Mouse (Mus musculus) limb, embryonic 12.5 days (tissue): ENCODE results near the gene Mylip. TPM values are rescaled to one million over a fixed set of nuclear protein-coding genes. Genes with fewer than 3 reads are reported as not detected.

ENCODE experiments used
- ATAC-seq: fragments of 200-750 bp; cut with Nextera tagmentation; 2 replicates; pipeline ENCODE4 v1.8.0; 2017; ENCODE audit warnings: low read depth, moderate TSS enrichment; ENCODE audit not compliant: insufficient number of reproducible peaks, insufficient read depth, low FRiP score, low TSS enrichment
- H3K27ac ChIP-seq: fragments of 300-500 bp; sonication (generic); 2 replicates; pipeline ENCODE4 v1.5.1; 2016; ENCODE audit warnings: mild to moderate bottlenecking, moderate library complexity
- H3K27me3 ChIP-seq: fragments of 300-500 bp; sonication (generic); 2 replicates; pipeline ENCODE4 v1.6.1; 2016; ENCODE audit warnings: mild to moderate bottlenecking, moderate library complexity
- H3K36me3 ChIP-seq: fragments of 300-500 bp; sonication (generic); 2 replicates; pipeline ENCODE4 v1.6.1; 2016; ENCODE audit warnings: mild to moderate bottlenecking, moderate library complexity
- H3K4me1 ChIP-seq: fragments of 300-500 bp; sonication (generic); replicated peaks from 2 replicates; pipeline ENCODE4 v1.6.1; 2016
- H3K4me2 ChIP-seq: fragments of 300-500 bp; sonication (generic); 2 replicates; pipeline ENCODE4 v1.6.1; 2016; ENCODE audit warnings: mild to moderate bottlenecking, moderate library complexity
- H3K4me3 ChIP-seq: fragments of 300-500 bp; sonication (generic); replicated peaks from 2 replicates; pipeline ENCODE4 v1.5.1; 2016; ENCODE audit warnings: mild to moderate bottlenecking
- H3K9ac ChIP-seq: fragments of 300-500 bp; sonication (generic); replicated peaks from 2 replicates; pipeline ENCODE4 v1.6.1; 2016; ENCODE audit warnings: mild to moderate bottlenecking, moderate library complexity
- H3K9me3 ChIP-seq: fragments of 300-500 bp; sonication (generic); 2 replicates; pipeline ENCODE4 v1.6.1; 2016; ENCODE audit warnings: mild to moderate bottlenecking, moderate library complexity
- WGBS: fragments of 180-500 bp; shearing (Covaris S2); methylation state at CpG from one replicate; pipeline ENCODE4 v1.1.7; 2016; 5-methylcytosine and 5-hydroxymethylcytosine counted together
- polyA plus RNA-seq: library from polyadenylated mRNA; unstranded; fragments of >200 nt; fragmentation: Nextera tagmentation; extraction: Ambion mirVana; gene quantifications from 2 replicates; pipeline ENCODE4 v1.2.1, GENCODE M21; 2016

The Mylip gene
- polyA plus RNA-seq, result 25.4 and 25.6 TPM in 2 replicates

GRCm38 (mm10) chr13:45389448-45390311 lies at the start of gene Mylip:
TSS of gene Mylip (plus strand) at chr13:45389742.
- H3K36me3 ChIP-seq, result peaks cover 7% of the 10 kb centered on the region; the same call in 1 of the 2 replicates
- H3K4me1 ChIP-seq, result peaks cover 22% of the 10 kb centered on the region
- peak within 1 kb of the TSS; percentile 89 for H3K9ac ChIP-seq
- peak within 1 kb of the TSS; percentile 92 for H3K4me3 ChIP-seq
- H3K27ac ChIP-seq, result peak within 1 kb of the TSS; percentile 94
- peak within 1 kb of the TSS; percentile 84 for H3K4me2 ChIP-seq
- WGBS, result under 1% methylated on average over 81 of the region's 81 CpGs
- no peaks in the 10 kb centered on the region for H3K27me3 ChIP-seq
- no peaks in the 10 kb centered on the region for H3K9me3 ChIP-seq
- peak; percentile 94 for ATAC-seq

- Histone ChIP-seq H3K4me1 (peaks cover 10% of the 10 kb centered on the region), H3K27ac (no peak overlapping the region), H3K4me3 (no peak overlapping the region), H3K27me3 (no peaks in the 10 kb centered on the region), H3K36me3 (no peaks in the 10 kb centered on the region), H3K4me2 (no peak overlapping the region), H3K9ac (no peak overlapping the region), H3K9me3 (0 out of 2 replicates have a peak, but pooled peaks cover 9% of the 10 kb centered on the region)
- ATAC-seq, result no peak
Measured at GRCm38 (mm10) chr13:45341991-45342390, 47.6 kb upstream of the Mylip start.

GRCm38 (mm10) chr13:45343541-45343940 lies 46.0 kb upstream of the Mylip start:
- Histone ChIP-seq H3K4me2 (no peak overlapping the region), H3K27ac (no peak overlapping the region), H3K27me3 (no peaks in the 10 kb centered on the region), H3K4me1 (peaks cover 10% of the 10 kb centered on the region), H3K4me3 (no peak overlapping the region), H3K9me3 (0 out of 2 replicates have a peak, but pooled peaks cover 9% of the 10 kb centered on the region), H3K9ac (no peak overlapping the region), H3K36me3 (no peaks in the 10 kb centered on the region)
- 71% methylated on average over 6 of the region's 6 CpGs for WGBS
- no peak for ATAC-seq

GRCm38 (mm10) chr13:45343966-45344365 lies 45.6 kb upstream of the Mylip start:
- H3K9me3 ChIP-seq, result 0 out of 2 replicates have a peak, but pooled peaks cover 9% of the 10 kb centered on the region
- no peaks in the 10 kb centered on the region for H3K36me3 ChIP-seq
- H3K27ac ChIP-seq, result no peak overlapping the region
- no peak overlapping the region for H3K4me2 ChIP-seq
- peaks cover 10% of the 10 kb centered on the region for H3K4me1 ChIP-seq
- no peak for ATAC-seq
- H3K27me3 ChIP-seq, result no peaks in the 10 kb centered on the region
- no peak overlapping the region for H3K4me3 ChIP-seq
- H3K9ac ChIP-seq, result no peak overlapping the region
- 51% methylated on average over 4 of the region's 4 CpGs for WGBS

GRCm38 (mm10) chr13:45345471-45346159 lies 43.9 kb upstream of the Mylip start:
- WGBS, result 18% methylated on average over 14 of the region's 14 CpGs
- Histone ChIP-seq H3K4me1 (peaks cover 10% of the 10 kb centered on the region), H3K9ac (no peak overlapping the region), H3K4me2 (peak overlapping the region; percentile 38), H3K27ac (peak overlapping the region; percentile 35; the same call in 1 of the 2 replicates), H3K4me3 (no peak overlapping the region), H3K9me3 (0 out of 2 replicates have a peak, but pooled peaks cover 9% of the 10 kb centered on the region), H3K36me3 (no peaks in the 10 kb centered on the region), H3K27me3 (no peaks in the 10 kb centered on the region)
- ATAC-seq, result 0 out of 2 replicates have a peak, but pooled peaks have one; percentile 71

GRCm38 (mm10) chr13:45351483-45351882 lies 38.1 kb upstream of the Mylip start:
- no peaks in the 10 kb centered on the region for H3K27me3 ChIP-seq
- no peak for ATAC-seq

GRCm38 (mm10) chr13:45354824-45355223 lies 34.7 kb upstream of the Mylip start:
- WGBS, result 79% methylated on average over 2 of the region's 2 CpGs
- H3K9me3 ChIP-seq, result no peaks in the 10 kb centered on the region
- no peak overlapping the region for H3K9ac ChIP-seq
- H3K4me2 ChIP-seq, result no peak overlapping the region
- H3K4me3 ChIP-seq, result no peak overlapping the region
- no peaks in the 10 kb centered on the region for H3K4me1 ChIP-seq
- no peaks in the 10 kb centered on the region for H3K36me3 ChIP-seq
- no peak overlapping the region for H3K27ac ChIP-seq
- H3K27me3 ChIP-seq, result no peaks in the 10 kb centered on the region
- ATAC-seq, result no peak

More at GRCm38 (mm10) chr13:45351483-45351882, 38.1 kb upstream of the Mylip start:
- Histone ChIP-seq H3K9me3 (no peaks in the 10 kb centered on the region), H3K27ac (no peak overlapping the region), H3K4me3 (no peak overlapping the region), H3K36me3 (no peaks in the 10 kb centered on the region), H3K4me2 (no peak overlapping the region), H3K9ac (no peak overlapping the region), H3K4me1 (no peaks in the 10 kb centered on the region)
- 83% methylated on average over 5 of the region's 5 CpGs for WGBS

GRCm38 (mm10) chr13:45358208-45358607 lies 31.3 kb upstream of the Mylip start:
- no peak overlapping the region for H3K27ac ChIP-seq
- no peaks in the 10 kb centered on the region for H3K4me1 ChIP-seq
- H3K4me3 ChIP-seq, result no peak overlapping the region
- no peak for ATAC-seq
- H3K4me2 ChIP-seq, result no peak overlapping the region
- H3K27me3 ChIP-seq, result no peaks in the 10 kb centered on the region
- H3K9me3 ChIP-seq, result no peaks in the 10 kb centered on the region
- no peak overlapping the region for H3K9ac ChIP-seq
- no peaks in the 10 kb centered on the region for H3K36me3 ChIP-seq
- 89% methylated on average over 5 of the region's 5 CpGs for WGBS

GRCm38 (mm10) chr13:45358676-45359323 lies 30.7 kb upstream of the Mylip start:
- Histone ChIP-seq H3K4me2 (no peak overlapping the region), H3K9ac (no peak overlapping the region), H3K4me3 (no peak overlapping the region), H3K4me1 (peaks cover 4% of the 10 kb centered on the region; the same call in 1 of the 2 replicates), H3K27me3 (no peaks in the 10 kb centered on the region), H3K27ac (no peak overlapping the region), H3K36me3 (no peaks in the 10 kb centered on the region), H3K9me3 (no peaks in the 10 kb centered on the region)
- WGBS, result 89% methylated on average over 13 of the region's 13 CpGs
- no peak for ATAC-seq

GRCm38 (mm10) chr13:45365788-45366187 lies 23.8 kb upstream of the Mylip start:
- WGBS, result 76% methylated on average over 10 of the region's 10 CpGs
- no peaks in the 10 kb centered on the region for H3K36me3 ChIP-seq
- no peak overlapping the region for H3K27ac ChIP-seq
- H3K9ac ChIP-seq, result no peak overlapping the region
- H3K4me1 ChIP-seq, result peaks cover 4% of the 10 kb centered on the region; the same call in 1 of the 2 replicates
- H3K4me2 ChIP-seq, result no peak overlapping the region
- ATAC-seq, result no peak
- H3K27me3 ChIP-seq, result no peaks in the 10 kb centered on the region
- no peak overlapping the region for H3K4me3 ChIP-seq
- H3K9me3 ChIP-seq, result no peaks in the 10 kb centered on the region

- Histone ChIP-seq H3K4me3 (no peak overlapping the region), H3K36me3 (no peaks in the 10 kb centered on the region), H3K4me1 (peaks cover 6% of the 10 kb centered on the region; the same call in 1 of the 2 replicates), H3K27ac (no peak overlapping the region), H3K27me3 (no peaks in the 10 kb centered on the region), H3K4me2 (no peak overlapping the region), H3K9me3 (no peaks in the 10 kb centered on the region), H3K9ac (no peak overlapping the region)
- WGBS, result 72% methylated on average over 2 of the region's 2 CpGs
- no peak for ATAC-seq
Measured at GRCm38 (mm10) chr13:45371673-45372072, 17.9 kb upstream of the Mylip start.
